Mouse (Mus musculus) activated CD4-positive, CD25-positive, alpha-beta regulatory T cell (primary cell): ENCODE results near the gene Nkiras2. TPM values are rescaled to one million over a fixed set of nuclear protein-coding genes. Genes with fewer than 3 reads are reported as not detected.

ENCODE experiments used
- polyA plus RNA-seq, 2 experiments: library from polyadenylated mRNA; unstranded; fragments of 100-300 nt; shearing (Covaris generic); gene quantifications; one replicate each; pipeline ENCODE4 v1.2.1; 2017

Nkiras2 gene
- polyA plus RNA-seq = 10 to 100 TPM; 28.6 to 31.5 TPM

DNA sequence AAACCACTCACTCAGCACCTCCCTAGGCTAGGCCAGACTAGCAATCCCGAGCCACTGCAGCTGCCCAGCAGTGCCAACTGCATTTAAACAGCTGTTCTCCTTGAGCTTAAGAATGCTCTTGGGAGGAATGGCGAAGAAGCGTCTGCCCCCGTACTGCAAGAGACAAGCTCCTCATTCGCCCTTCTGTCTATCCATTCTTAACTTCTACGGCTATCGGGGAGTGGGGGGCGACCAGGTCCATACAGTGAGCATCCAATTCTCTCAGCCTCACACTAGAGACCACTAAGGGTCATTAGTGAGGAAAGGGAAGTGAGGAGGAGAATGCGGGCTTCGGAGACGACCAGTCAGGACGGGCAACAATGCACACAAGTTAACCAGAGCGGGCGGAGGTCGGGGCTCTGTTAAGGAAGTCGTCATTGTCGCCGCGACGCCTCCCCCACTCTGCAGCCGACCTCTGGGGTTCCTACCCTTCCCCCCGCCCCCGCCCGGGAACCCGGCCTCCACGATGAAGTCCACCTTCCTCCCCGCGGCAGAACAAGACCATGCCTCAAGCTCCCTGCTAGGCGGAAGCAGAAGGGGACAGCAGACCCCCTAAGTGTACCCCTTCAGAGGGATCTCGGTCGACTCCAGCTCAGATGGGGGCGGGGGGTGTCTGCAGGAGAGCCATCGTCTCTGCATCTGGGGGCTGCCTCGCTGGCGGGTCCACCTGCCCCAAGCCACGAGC is at the start of gene Nkiras2:
TSS of gene Nkiras2 (plus strand) at position 484 of the 724 bp plus-strand sequence.

GRCm38 (mm10) chr11:100574708-100575483 is 44.1 kb upstream of the Nkiras2 start, which contains the start of gene Cnp:
Gene Cnp, plus strand, starts transcription at chr11:100574904.

GRCm38 (mm10) chr11:100619982-100620381 is 938 bp downstream of the Nkiras2 start, which contains the start of gene Dnajc7:
Gene Dnajc7, minus strand, starts transcription at chr11:100620168.

Other genes with a start within 250 kb of the Nkiras2 start
- 1 to 10 TPM; 2.8 to 10.0 TPM for gene Jup, start 221.5 kb upstream of the Nkiras2 start, polyA plus RNA-seq
- not detected for gene P3h4, start 204.4 kb upstream of the Nkiras2 start, polyA plus RNA-seq
- under 1 TPM; 0.12 to 0.48 TPM for gene Fkbp10, start 203.5 kb upstream of the Nkiras2 start, polyA plus RNA-seq
- 100 to 1,000 TPM; 134 to 173 TPM for gene Nt5c3b, start 177.4 kb upstream of the Nkiras2 start, polyA plus RNA-seq
- gene Klhl10, start 177.3 kb upstream of the Nkiras2 start, polyA plus RNA-seq = under 1 TPM; 0.33 to 0.48 TPM
- 1 to 10 TPM; 2.4 to 4.5 TPM for gene Klhl11, start 146.5 kb upstream of the Nkiras2 start, polyA plus RNA-seq
- 100 to 1,000 TPM in 1 of 2 experiments, 10 to 100 TPM in 1; 94.4 to 139 TPM for gene Acly, start 91.2 kb upstream of the Nkiras2 start, polyA plus RNA-seq
- gene Ttc25, start 73.6 kb upstream of the Nkiras2 start, polyA plus RNA-seq = 1 to 10 TPM in 1 of 2 experiments, under 1 TPM in 1; 0.16 to 1.3 TPM
- gene Cnp, start 44.3 kb upstream of the Nkiras2 start, polyA plus RNA-seq = 100 to 1,000 TPM; 373 to 396 TPM
- gene Dnajc7, start 924 bp downstream of the Nkiras2 start, polyA plus RNA-seq = 100 to 1,000 TPM; 424 to 540 TPM
- under 1 TPM; 0.23 to 0.85 TPM for gene Zfp385c, start 73.2 kb downstream of the Nkiras2 start, polyA plus RNA-seq
- gene Dhx58, start 85.0 kb downstream of the Nkiras2 start, polyA plus RNA-seq = 10 to 100 TPM; 20.8 to 33.7 TPM
- gene Kat2a, start 93.2 kb downstream of the Nkiras2 start, polyA plus RNA-seq = 10 to 100 TPM; 41.8 to 50.3 TPM
- 1 to 10 TPM in 1 of 2 experiments, under 1 TPM in 1; 0.65 to 1.3 TPM for gene Hspb9, start 94.6 kb downstream of the Nkiras2 start, polyA plus RNA-seq
- 100 to 1,000 TPM in 1 of 2 experiments, 10 to 100 TPM in 1; 75.3 to 112 TPM for gene Rab5c, start 119.0 kb downstream of the Nkiras2 start, polyA plus RNA-seq
- under 1 TPM in 1 of 2 experiments, not detected in 1; 0.04 TPM for gene Kcnh4, start 140.7 kb downstream of the Nkiras2 start, polyA plus RNA-seq
- not detected for gene Hcrt, start 143.7 kb downstream of the Nkiras2 start, polyA plus RNA-seq
- 1 to 10 TPM; 1.2 to 4.5 TPM for gene Ghdc, start 151.7 kb downstream of the Nkiras2 start, polyA plus RNA-seq
- 100 to 1,000 TPM in 1 of 2 experiments, 10 to 100 TPM in 1; 92.0 to 154 TPM for gene Stat5b, start 231.5 kb downstream of the Nkiras2 start, polyA plus RNA-seq
- 10 to 100 TPM; 75.2 to 88.1 TPM for gene Stat5a, start 240.1 kb downstream of the Nkiras2 start, polyA plus RNA-seq